Mouse (Mus musculus) regulatory T cell (primary cell): ENCODE results near the gene Olfr699.
"Not testable (repeated sequence)": the region's sequence is repeated elsewhere in the genome, so short reads cannot be mapped to it uniquely, and the experiment has no call there.

ENCODE experiments used
- in situ Hi-C: fragments of 300-600 bp; cut with MboI, MseI; formaldehyde crosslinking; loops from one replicate; pipeline ENCODE4 v1.15.1; 2025; ENCODE audit warnings: high pct_unique_total_duplicates

Gene Olfr699

GRCm38 (mm10) chr7:106793098-106793497 is at the start of gene Olfr699:
TSS of gene Olfr699 (minus strand) at chr7:106793198.
- in situ Hi-C loops: no loop called here

GRCm38 (mm10) chr7:106833793-106834192 is 40.8 kb upstream of the Olfr699 start, which contains the start of gene Olfr702:
TSS of gene Olfr702 (minus strand) at chr7:106833893.
- in situ Hi-C loops: no loop called here

GRCm38 (mm10) chr7:106818414-106818813 is 25.4 kb upstream of the Olfr699 start:
- in situ Hi-C loops: no loop called here

GRCm38 (mm10) chr7:106815775-106816174 is 22.8 kb upstream of the Olfr699 start:
- in situ Hi-C loops: no loop called here

- in situ Hi-C loops: no loop called here
These were observed 20.8 kb upstream of the Olfr699 start, which contains the start of gene Olfr701 for GRCm38 (mm10) chr7:106813829-106814228. TSS of gene Olfr701 (plus strand) at chr7:106814129.

- in situ Hi-C loops: no loop called here
These were observed 15.7 kb upstream of the Olfr699 start, which contains the start of gene Olfr700 for GRCm38 (mm10) chr7:106808734-106809133. TSS of gene Olfr700 (minus strand) at chr7:106808834.

GRCm38 (mm10) chr7:106788330-106788729 is 4.7 kb downstream of the Olfr699 start:
- in situ Hi-C loops: no loop called here

GRCm38 (mm10) chr7:106761008-106761407 is 32.0 kb downstream of the Olfr699 start:
- in situ Hi-C loops: not testable (repeated sequence)

- in situ Hi-C loops: loop anchor here (10.0 kb wide), 1 partner anchor 1434 kb away; no protein-coding TSS in a partner anchor
These were observed 34.2 kb downstream of the Olfr699 start for GRCm38 (mm10) chr7:106758800-106759199.

GRCm38 (mm10) chr7:106755297-106755696 is 37.7 kb downstream of the Olfr699 start, which contains the start of gene Olfr698:
TSS of gene Olfr698 (minus strand) at chr7:106755397.
- in situ Hi-C loops: loop anchor here (10.0 kb wide), 1 partner anchor 1430 kb away; no protein-coding TSS in a partner anchor

- in situ Hi-C loops: no loop called here
These were observed 47.2 kb downstream of the Olfr699 start for GRCm38 (mm10) chr7:106745811-106746210.

GRCm38 (mm10) chr7:106742343-106742742 is 50.7 kb downstream of the Olfr699 start, which contains the start of gene Olfr697:
TSS of gene Olfr697 (minus strand) at chr7:106742443.
- in situ Hi-C loops: no loop called here
